Mouse (Mus musculus) hindbrain, embryonic 12.5 days (tissue): Measurements from ENCODE around the gene Mpp6. TPM values are rescaled to one million over a fixed set of nuclear protein-coding genes. Genes with fewer than 3 reads are reported as not detected.
A peak's percentile ranks its signal among the peaks of the same experiment; 100 is the strongest.

ENCODE experiments used
- ATAC-seq: fragments of 200-750 bp; cut with Nextera tagmentation; 2 replicates; pipeline ENCODE4 v1.8.0; 2017; ENCODE audit warnings: moderate TSS enrichment; ENCODE audit not compliant: low FRiP score
- H3K27ac ChIP-seq: fragments of 300-500 bp; sonication (generic); 2 replicates; pipeline ENCODE4 v1.5.1; 2016; ENCODE audit warnings: mild to moderate bottlenecking
- H3K27me3 ChIP-seq: fragments of 300-500 bp; sonication (generic); 2 replicates; pipeline ENCODE4 v1.6.1; 2016; ENCODE audit warnings: mild to moderate bottlenecking
- H3K36me3 ChIP-seq: fragments of 300-500 bp; sonication (generic); 2 replicates; pipeline ENCODE4 v1.6.1; 2016; ENCODE audit warnings: mild to moderate bottlenecking
- H3K4me1 ChIP-seq: fragments of 300-500 bp; sonication (generic); 2 replicates; pipeline ENCODE4 v1.6.1; 2016
- H3K4me2 ChIP-seq: fragments of 300-500 bp; sonication (generic); replicated peaks from 2 replicates; pipeline ENCODE4 v1.6.1; 2016; ENCODE audit warnings: mild to moderate bottlenecking
- H3K4me3 ChIP-seq: fragments of 300-500 bp; sonication (generic); 2 replicates; pipeline ENCODE4 v1.5.1; 2016; ENCODE audit warnings: mild to moderate bottlenecking
- H3K9ac ChIP-seq: fragments of 300-500 bp; sonication (generic); 2 replicates; pipeline ENCODE4 v1.6.1; 2016; ENCODE audit warnings: mild to moderate bottlenecking, moderate library complexity
- H3K9me3 ChIP-seq: fragments of 300-500 bp; sonication (generic); replicated peaks from 2 replicates; pipeline ENCODE4 v1.6.1; 2016; ENCODE audit warnings: mild to moderate bottlenecking
- WGBS: fragments of 180-500 bp; shearing (Covaris S2); methylation state at CpG from one replicate; pipeline ENCODE4 v1.1.7; 2016; 5-methylcytosine and 5-hydroxymethylcytosine counted together
- polyA plus RNA-seq: library from polyadenylated mRNA; unstranded; fragments of >200 nt; fragmentation: Nextera tagmentation; extraction: Ambion mirVana; gene quantifications from 2 replicates; pipeline ENCODE4 v1.2.1, GENCODE M21; 2016

Mpp6 gene
- polyA plus RNA-seq, 1 experiment from 2014 or later = 76.9 TPM

- H3K27me3 ChIP-seq = no peaks in the 10 kb centered on the region
- peaks cover 13% of the 10 kb centered on the region for H3K4me1 ChIP-seq
- peak overlapping the region; percentile 87 for H3K4me3 ChIP-seq
- no peaks in the 10 kb centered on the region for H3K36me3 ChIP-seq
- no peaks in the 10 kb centered on the region for H3K9me3 ChIP-seq
- no peak for ATAC-seq
- H3K9ac ChIP-seq = peak overlapping the region; percentile 91
- peak overlapping the region; percentile 77 for H3K4me2 ChIP-seq
- no peak overlapping the region for H3K27ac ChIP-seq
- WGBS = 8% methylated on average over 6 of the region's 6 CpGs
Measured at GRCm38 (mm10) chr6:50111111-50111655, 1.1 kb downstream of the Mpp6 start.

GRCm38 (mm10) chr6:50112775-50113174, 2.7 kb downstream of the Mpp6 start:
- H3K36me3 ChIP-seq = no peaks in the 10 kb centered on the region
- H3K4me1 ChIP-seq = peaks cover 19% of the 10 kb centered on the region
- no peak overlapping the region for H3K27ac ChIP-seq
- ATAC-seq = peak; percentile 61
- H3K4me3 ChIP-seq = no peak overlapping the region
- WGBS = under 1% methylated on average over 8 of the region's 8 CpGs
- no peak overlapping the region; the same call in 1 of the 2 replicates for H3K9ac ChIP-seq
- H3K4me2 ChIP-seq = peak overlapping the region; percentile 30
- H3K9me3 ChIP-seq = no peaks in the 10 kb centered on the region
- no peaks in the 10 kb centered on the region for H3K27me3 ChIP-seq

GRCm38 (mm10) chr6:50114280-50114679, 4.2 kb downstream of the Mpp6 start:
- 63% methylated on average over 6 of the region's 6 CpGs for WGBS
- Histone ChIP-seq H3K9ac (no peak overlapping the region), H3K27me3 (no peaks in the 10 kb centered on the region), H3K4me2 (no peak overlapping the region), H3K4me1 (peaks cover 16% of the 10 kb centered on the region), H3K27ac (no peak overlapping the region), H3K36me3 (no peaks in the 10 kb centered on the region), H3K9me3 (no peaks in the 10 kb centered on the region), H3K4me3 (no peak overlapping the region)
- ATAC-seq = no peak

DNA sequence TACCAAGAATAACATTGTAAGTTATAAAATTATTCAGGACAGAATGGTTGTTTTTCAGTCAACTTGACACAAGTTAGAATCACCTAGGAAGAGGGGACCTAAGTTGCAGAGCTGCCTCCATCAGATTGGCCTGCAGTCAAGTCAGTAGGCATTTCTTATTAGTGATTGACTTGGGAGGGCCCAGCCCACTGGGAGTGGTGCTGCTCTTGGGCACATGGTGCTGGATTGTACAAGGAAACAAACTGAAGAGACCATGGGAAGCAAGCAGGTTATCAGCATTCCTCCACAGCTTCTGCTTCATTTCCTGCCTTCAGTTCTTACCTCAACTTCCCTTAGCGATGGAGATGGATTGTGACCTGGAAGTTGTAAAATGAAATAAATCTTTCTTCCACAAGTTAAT, 10.9 kb downstream of the Mpp6 start:
- WGBS = 91% methylated on average over 1 of the region's 1 CpGs

GRCm38 (mm10) chr6:50122835-50123234, 12.8 kb downstream of the Mpp6 start:
- 94% methylated on average over 4 of the region's 4 CpGs for WGBS
- H3K4me2 ChIP-seq = no peak overlapping the region
- no peaks in the 10 kb centered on the region for H3K4me1 ChIP-seq
- H3K9ac ChIP-seq = no peak overlapping the region
- H3K27me3 ChIP-seq = no peaks in the 10 kb centered on the region
- no peaks in the 10 kb centered on the region; the same call in 1 of the 2 replicates for H3K9me3 ChIP-seq
- H3K36me3 ChIP-seq = 0 out of 2 replicates have a peak, but pooled peaks cover 9% of the 10 kb centered on the region
- no peak for ATAC-seq
- H3K4me3 ChIP-seq = no peak overlapping the region
- H3K27ac ChIP-seq = no peak overlapping the region

More for the DNA sequence above, 10.9 kb downstream of the Mpp6 start:
- H3K9ac ChIP-seq = no peak overlapping the region
- ATAC-seq = no peak
- H3K9me3 ChIP-seq = no peaks in the 10 kb centered on the region
- H3K4me3 ChIP-seq = no peak overlapping the region
- H3K27me3 ChIP-seq = no peaks in the 10 kb centered on the region
- no peak overlapping the region for H3K27ac ChIP-seq
- H3K4me1 ChIP-seq = peaks cover 6% of the 10 kb centered on the region; the same call in 1 of the 2 replicates
- H3K4me2 ChIP-seq = no peak overlapping the region
- 0 out of 2 replicates have a peak, but pooled peaks cover 4% of the 10 kb centered on the region for H3K36me3 ChIP-seq

DNA sequence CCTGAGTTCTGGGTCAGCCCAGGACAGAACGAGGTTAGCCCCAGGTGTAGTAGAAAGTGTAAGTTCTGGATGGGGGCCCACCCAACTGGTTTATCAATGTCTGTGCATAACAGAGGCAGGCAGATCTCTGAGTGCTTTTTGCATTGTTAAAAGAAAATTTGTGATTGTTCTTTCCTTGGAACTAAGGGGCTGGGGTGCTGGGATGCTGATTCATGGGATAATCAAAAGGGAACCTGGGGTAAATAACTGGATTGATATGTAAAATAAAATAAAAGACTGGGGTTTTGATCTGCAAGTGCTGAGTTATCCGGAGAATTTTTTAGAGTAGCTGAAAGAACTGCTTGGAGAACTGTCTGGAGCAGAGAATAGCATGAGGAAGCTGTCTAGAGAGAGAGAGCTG, 14.2 kb downstream of the Mpp6 start:
- Histone ChIP-seq H3K4me1 (no peaks in the 10 kb centered on the region), H3K9ac (no peak overlapping the region), H3K27me3 (no peaks in the 10 kb centered on the region), H3K27ac (no peak overlapping the region), H3K4me2 (no peak overlapping the region), H3K9me3 (no peaks in the 10 kb centered on the region; the same call in 1 of the 2 replicates), H3K4me3 (no peak overlapping the region), H3K36me3 (0 out of 2 replicates have a peak, but pooled peaks cover 9% of the 10 kb centered on the region)
- no peak for ATAC-seq
- 91% methylated on average over 2 of the region's 2 CpGs for WGBS

GRCm38 (mm10) chr6:50126331-50126730, 16.3 kb downstream of the Mpp6 start:
- Histone ChIP-seq H3K9ac (no peak overlapping the region), H3K9me3 (no peaks in the 10 kb centered on the region; the same call in 1 of the 2 replicates), H3K4me2 (no peak overlapping the region), H3K4me3 (no peak overlapping the region), H3K36me3 (0 out of 2 replicates have a peak, but pooled peaks cover 9% of the 10 kb centered on the region), H3K4me1 (no peaks in the 10 kb centered on the region), H3K27ac (no peak overlapping the region), H3K27me3 (no peaks in the 10 kb centered on the region)
- 92% methylated on average over 2 of the region's 2 CpGs for WGBS
- ATAC-seq = no peak

DNA sequence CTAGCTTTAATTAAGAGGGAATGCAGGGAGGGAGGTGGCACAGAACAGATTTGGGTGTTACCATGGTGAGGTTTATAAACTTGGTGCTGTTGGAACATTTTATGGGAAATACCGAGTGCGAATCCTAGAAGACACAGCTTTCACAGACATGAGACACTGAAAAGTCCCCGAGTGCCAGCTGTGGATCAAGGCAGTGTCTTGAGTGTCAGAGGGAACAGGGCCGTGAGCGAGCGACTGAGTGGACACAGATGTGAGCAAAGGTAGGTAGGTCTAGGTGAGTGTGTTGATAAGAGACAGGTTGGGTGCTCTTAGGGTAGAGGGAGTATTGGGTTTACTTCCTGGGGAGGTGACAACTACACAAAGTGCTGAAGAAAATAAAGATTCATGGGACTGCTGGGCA, 17.5 kb downstream of the Mpp6 start:
- 0 out of 2 replicates have a peak, but pooled peaks cover 9% of the 10 kb centered on the region for H3K36me3 ChIP-seq
- no peak overlapping the region for H3K27ac ChIP-seq
- H3K9ac ChIP-seq = no peak overlapping the region
- 96% methylated on average over 6 of the region's 6 CpGs for WGBS
- H3K4me3 ChIP-seq = no peak overlapping the region
- no peaks in the 10 kb centered on the region for H3K4me1 ChIP-seq
- H3K9me3 ChIP-seq = no peaks in the 10 kb centered on the region; the same call in 1 of the 2 replicates
- ATAC-seq = no peak
- H3K27me3 ChIP-seq = no peaks in the 10 kb centered on the region
- H3K4me2 ChIP-seq = no peak overlapping the region

GRCm38 (mm10) chr6:50137651-50138050, 27.6 kb downstream of the Mpp6 start:
- H3K4me1 ChIP-seq = no peaks in the 10 kb centered on the region
- no peaks in the 10 kb centered on the region for H3K27me3 ChIP-seq
- no peak overlapping the region for H3K4me3 ChIP-seq
- no peak for ATAC-seq
- no peak overlapping the region for H3K27ac ChIP-seq
- no peak overlapping the region for H3K4me2 ChIP-seq
- no peak overlapping the region for H3K9ac ChIP-seq
- 92% methylated on average over 3 of the region's 3 CpGs for WGBS
- no peaks in the 10 kb centered on the region for H3K9me3 ChIP-seq
- no peaks in the 10 kb centered on the region for H3K36me3 ChIP-seq

GRCm38 (mm10) chr6:50139526-50139925, 29.5 kb downstream of the Mpp6 start:
- Histone ChIP-seq H3K36me3 (no peaks in the 10 kb centered on the region), H3K4me2 (no peak overlapping the region), H3K27ac (no peak overlapping the region), H3K9ac (no peak overlapping the region), H3K4me3 (no peak overlapping the region), H3K27me3 (no peaks in the 10 kb centered on the region), H3K4me1 (no peaks in the 10 kb centered on the region), H3K9me3 (no peaks in the 10 kb centered on the region)
- ATAC-seq = no peak
- 84% methylated on average over 3 of the region's 3 CpGs for WGBS

DNA sequence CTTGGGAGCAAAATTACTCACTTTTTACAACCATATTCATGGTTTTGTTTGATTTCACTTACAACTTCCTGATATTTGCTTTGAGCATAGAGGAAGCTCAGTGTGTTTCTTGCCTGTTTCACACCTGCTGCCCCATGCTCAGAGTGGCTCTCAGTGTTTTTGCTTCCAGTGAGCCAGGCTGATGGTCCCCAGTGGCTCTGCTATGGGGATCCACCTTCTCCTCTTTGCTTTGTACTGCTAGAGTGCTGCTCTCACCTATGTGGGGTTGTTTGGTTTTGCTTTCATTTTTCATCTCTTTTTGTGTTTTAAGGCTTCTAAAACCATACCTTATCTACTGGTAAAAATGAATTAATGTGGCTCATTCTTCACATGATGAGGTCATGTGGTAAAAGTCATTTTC, 36.1 kb downstream of the Mpp6 start:
- no peaks in the 10 kb centered on the region for H3K36me3 ChIP-seq
- H3K9me3 ChIP-seq = no peaks in the 10 kb centered on the region
- H3K9ac ChIP-seq = no peak overlapping the region
- H3K27ac ChIP-seq = no peak overlapping the region
- H3K4me1 ChIP-seq = no peaks in the 10 kb centered on the region
- no peak for ATAC-seq
- H3K4me2 ChIP-seq = no peak overlapping the region
- H3K27me3 ChIP-seq = no peaks in the 10 kb centered on the region
- H3K4me3 ChIP-seq = no peak overlapping the region

- 95% methylated on average over 4 of the region's 4 CpGs for WGBS
- Histone ChIP-seq H3K27ac (no peak overlapping the region), H3K4me3 (no peak overlapping the region), H3K9me3 (no peaks in the 10 kb centered on the region), H3K4me2 (no peak overlapping the region), H3K4me1 (no peaks in the 10 kb centered on the region), H3K36me3 (no peaks in the 10 kb centered on the region), H3K9ac (no peak overlapping the region), H3K27me3 (no peaks in the 10 kb centered on the region)
- ATAC-seq = no peak
Measured at GRCm38 (mm10) chr6:50149378-50149777, 39.3 kb downstream of the Mpp6 start.

- Histone ChIP-seq H3K4me2 (no peak overlapping the region), H3K9me3 (no peaks in the 10 kb centered on the region), H3K36me3 (no peaks in the 10 kb centered on the region), H3K4me1 (no peaks in the 10 kb centered on the region), H3K9ac (no peak overlapping the region), H3K27me3 (no peaks in the 10 kb centered on the region), H3K4me3 (no peak overlapping the region), H3K27ac (no peak overlapping the region)
- WGBS = 82% methylated on average over 6 of the region's 6 CpGs
- no peak for ATAC-seq
Measured at GRCm38 (mm10) chr6:50159842-50160241, 49.8 kb downstream of the Mpp6 start.
